Mouse (Mus musculus) midbrain, embryonic 15.5 days (tissue): ENCODE measurements around the gene Olfr417. TPM values are rescaled to one million over a fixed set of nuclear protein-coding genes. Genes with fewer than 3 reads are reported as not detected.
"Not testable (repeated sequence)": the region's sequence is repeated elsewhere in the genome, so short reads cannot be mapped to it uniquely, and the experiment has no call there.

Source experiments
- ATAC-seq: fragments of 200-750 bp; cut with Nextera tagmentation; replicated peaks from 2 replicates; pipeline ENCODE4 v1.8.0; 2017; ENCODE audit warnings: moderate TSS enrichment
- H3K27ac ChIP-seq: fragments of 300-500 bp; sonication (generic); 2 replicates; pipeline ENCODE4 v1.5.1; 2015; ENCODE audit warnings: mild to moderate bottlenecking, inconsistent platforms
- H3K27me3 ChIP-seq: fragments of 300-500 bp; sonication (generic); replicated peaks from 2 replicates; pipeline ENCODE4 v1.6.1; 2015; ENCODE audit warnings: inconsistent platforms
- H3K36me3 ChIP-seq: fragments of 300-500 bp; sonication (generic); replicated peaks from 2 replicates; pipeline ENCODE4 v1.6.1; 2015; ENCODE audit warnings: inconsistent platforms
- H3K4me1 ChIP-seq: fragments of 300-500 bp; sonication (generic); 2 replicates; pipeline ENCODE4 v1.6.1; 2015; ENCODE audit warnings: inconsistent platforms
- H3K4me2 ChIP-seq: fragments of 300-500 bp; sonication (generic); 2 replicates; pipeline ENCODE4 v1.6.1; 2015; ENCODE audit warnings: inconsistent platforms, mild to moderate bottlenecking, moderate library complexity
- H3K4me3 ChIP-seq: fragments of 300-500 bp; sonication (generic); 2 replicates; pipeline ENCODE4 v1.5.1; 2015; ENCODE audit warnings: mild to moderate bottlenecking, inconsistent platforms
- H3K9ac ChIP-seq: fragments of 300-500 bp; sonication (generic); 2 replicates; pipeline ENCODE4 v1.6.1; 2015; ENCODE audit warnings: mild to moderate bottlenecking, inconsistent platforms
- H3K9me3 ChIP-seq: fragments of 300-500 bp; sonication (generic); 2 replicates; pipeline ENCODE4 v1.6.1; 2016; ENCODE audit warnings: inconsistent platforms
- WGBS: fragments of 180-500 bp; shearing (Covaris S2); methylation state at CpG from one replicate; pipeline ENCODE4 v1.1.7; 2015; ENCODE audit warnings: mixed read lengths; 5-methylcytosine and 5-hydroxymethylcytosine counted together
- polyA plus RNA-seq: library from polyadenylated mRNA; unstranded; fragments of >200 nt; fragmentation: Nextera tagmentation; extraction: Ambion mirVana; gene quantifications from 2 replicates; pipeline ENCODE4 v1.2.1, GENCODE M21; 2015

The Olfr417 gene
- not detected in 2 replicates for polyA plus RNA-seq

- H3K4me1 ChIP-seq = no peaks in the 10 kb centered on the region
- no peak within 1 kb of the TSS for H3K9ac ChIP-seq
- WGBS = 65% methylated on average over 2 of the region's 2 CpGs
- H3K27ac ChIP-seq = no peak within 1 kb of the TSS
- ATAC-seq = no peak
- H3K27me3 ChIP-seq = no peaks in the 10 kb centered on the region
- no peak within 1 kb of the TSS for H3K4me2 ChIP-seq
- no peaks in the 10 kb centered on the region for H3K36me3 ChIP-seq
- no peaks in the 10 kb centered on the region for H3K9me3 ChIP-seq
- no peak within 1 kb of the TSS for H3K4me3 ChIP-seq
These were observed at the start of gene Olfr417 for GRCm38 (mm10) chr1:174364882-174365451. Gene Olfr417 (plus strand): TSS chr1:174365122.

GRCm38 (mm10) chr1:174317308-174317707 is 47.6 kb upstream of the Olfr417 start:
- WGBS = 87% methylated on average over 2 of the region's 2 CpGs
- no peaks in the 10 kb centered on the region for H3K36me3 ChIP-seq
- no peak overlapping the region for H3K27ac ChIP-seq
- no peak overlapping the region for H3K4me2 ChIP-seq
- ATAC-seq = no peak
- no peak overlapping the region for H3K9ac ChIP-seq
- no peaks in the 10 kb centered on the region for H3K27me3 ChIP-seq
- H3K9me3 ChIP-seq = no peaks in the 10 kb centered on the region
- no peak overlapping the region for H3K4me3 ChIP-seq
- no peaks in the 10 kb centered on the region for H3K4me1 ChIP-seq

GRCm38 (mm10) chr1:174330218-174330617 is 34.7 kb upstream of the Olfr417 start, which contains the start of gene Mptx1:
Gene Mptx1 (plus strand): TSS chr1:174330518.
- Histone ChIP-seq H3K9ac (no peak within 1 kb of the TSS), H3K9me3 (no peaks in the 10 kb centered on the region), H3K4me2 (no peak within 1 kb of the TSS), H3K4me1 (no peaks in the 10 kb centered on the region), H3K4me3 (no peak within 1 kb of the TSS), H3K27ac (no peak within 1 kb of the TSS), H3K36me3 (no peaks in the 10 kb centered on the region), H3K27me3 (no peaks in the 10 kb centered on the region)
- no peak for ATAC-seq

GRCm38 (mm10) chr1:174353636-174354035 is 11.3 kb upstream of the Olfr417 start:
- H3K9me3 ChIP-seq = not testable (repeated sequence)

GRCm38 (mm10) chr1:174354640-174355039 is 10.3 kb upstream of the Olfr417 start:
- no peak overlapping the region for H3K4me2 ChIP-seq
- H3K27me3 ChIP-seq = no peaks in the 10 kb centered on the region
- WGBS = 83% methylated on average over 5 of the region's 5 CpGs
- H3K9me3 ChIP-seq = no peaks in the 10 kb centered on the region
- H3K27ac ChIP-seq = no peak overlapping the region
- H3K4me1 ChIP-seq = no peaks in the 10 kb centered on the region
- H3K36me3 ChIP-seq = no peaks in the 10 kb centered on the region
- no peak overlapping the region for H3K4me3 ChIP-seq
- no peak for ATAC-seq
- H3K9ac ChIP-seq = no peak overlapping the region

More at GRCm38 (mm10) chr1:174353636-174354035, 11.3 kb upstream of the Olfr417 start:
- H3K4me2 ChIP-seq, H3K36me3 ChIP-seq, ATAC-seq, H3K27ac ChIP-seq, H3K27me3 ChIP-seq, H3K4me1 ChIP-seq, H3K9ac ChIP-seq, H3K4me3 ChIP-seq: not testable (repeated sequence)
- WGBS = 94% methylated on average over 1 of the region's 1 CpGs

GRCm38 (mm10) chr1:174373799-174374198 is 8.9 kb downstream of the Olfr417 start:
- H3K4me2 ChIP-seq = no peak overlapping the region
- no peaks in the 10 kb centered on the region for H3K4me1 ChIP-seq
- no peak overlapping the region for H3K27ac ChIP-seq
- no peaks in the 10 kb centered on the region for H3K27me3 ChIP-seq
- no peaks in the 10 kb centered on the region for H3K9me3 ChIP-seq
- 93% methylated on average over 3 of the region's 3 CpGs for WGBS
- H3K4me3 ChIP-seq = no peak overlapping the region
- ATAC-seq = no peak
- H3K36me3 ChIP-seq = no peaks in the 10 kb centered on the region
- H3K9ac ChIP-seq = no peak overlapping the region

- WGBS = 90% methylated on average over 2 of the region's 2 CpGs
- ATAC-seq = no peak
- no peaks in the 10 kb centered on the region for H3K36me3 ChIP-seq
- no peak within 1 kb of the TSS for H3K4me2 ChIP-seq
- no peaks in the 10 kb centered on the region for H3K4me1 ChIP-seq
- no peak within 1 kb of the TSS for H3K27ac ChIP-seq
- H3K9me3 ChIP-seq = no peaks in the 10 kb centered on the region
- H3K27me3 ChIP-seq = no peaks in the 10 kb centered on the region
- no peak within 1 kb of the TSS for H3K9ac ChIP-seq
- no peak within 1 kb of the TSS for H3K4me3 ChIP-seq
These were observed 25.8 kb downstream of the Olfr417 start, which contains the start of gene Olfr248 for GRCm38 (mm10) chr1:174390746-174391145. Gene Olfr248 (plus strand): TSS chr1:174391046.

GRCm38 (mm10) chr1:174422959-174423358 is 58.0 kb downstream of the Olfr417 start:
- no peak overlapping the region for H3K27ac ChIP-seq
- WGBS = 87% methylated on average over 4 of the region's 4 CpGs
- no peaks in the 10 kb centered on the region for H3K36me3 ChIP-seq
- H3K9me3 ChIP-seq = no peaks in the 10 kb centered on the region
- H3K4me2 ChIP-seq = no peak overlapping the region
- no peak overlapping the region for H3K4me3 ChIP-seq
- no peak for ATAC-seq
- no peak overlapping the region for H3K9ac ChIP-seq
- H3K4me1 ChIP-seq = no peaks in the 10 kb centered on the region
- H3K27me3 ChIP-seq = no peaks in the 10 kb centered on the region

GRCm38 (mm10) chr1:174423764-174424163 is 58.8 kb downstream of the Olfr417 start, which contains the start of gene Olfr414:
Gene Olfr414 (plus strand): TSS chr1:174424064.
- H3K9ac ChIP-seq = no peak within 1 kb of the TSS
- WGBS = 71% methylated on average over 1 of the region's 1 CpGs
- no peak within 1 kb of the TSS for H3K4me2 ChIP-seq
- no peaks in the 10 kb centered on the region for H3K9me3 ChIP-seq
- no peak within 1 kb of the TSS for H3K27ac ChIP-seq
- H3K4me3 ChIP-seq = no peak within 1 kb of the TSS
- H3K27me3 ChIP-seq = no peaks in the 10 kb centered on the region
- ATAC-seq = no peak
- no peaks in the 10 kb centered on the region for H3K4me1 ChIP-seq
- no peaks in the 10 kb centered on the region for H3K36me3 ChIP-seq

Other genes with a start within 250 kb of the Olfr417 start
- not detected in 2 replicates for gene Olfr231, start 244.0 kb upstream of the Olfr417 start, polyA plus RNA-seq
- gene Olfr424, start 233.6 kb upstream of the Olfr417 start, polyA plus RNA-seq = not detected in 2 replicates
- gene Olfr420, start 209.5 kb upstream of the Olfr417 start, polyA plus RNA-seq = not detected in 2 replicates
- 0.13 and 0.18 TPM in 2 replicates for gene Spta1, start 192.3 kb upstream of the Olfr417 start, polyA plus RNA-seq
- not detected in 2 replicates for gene Olfr419, start 113.1 kb upstream of the Olfr417 start, polyA plus RNA-seq
- gene Mptx1, start 34.6 kb upstream of the Olfr417 start, polyA plus RNA-seq = not detected in 2 replicates
- not detected in 2 replicates for gene Olfr248, start 25.9 kb downstream of the Olfr417 start, polyA plus RNA-seq
- not detected in 2 replicates for gene Olfr414, start 58.9 kb downstream of the Olfr417 start, polyA plus RNA-seq
- gene Olfr220, start 77.0 kb downstream of the Olfr417 start, polyA plus RNA-seq = not detected in 2 replicates
- gene Fmn2, start 136.7 kb downstream of the Olfr417 start, polyA plus RNA-seq = 8.5 and 9.0 TPM in 2 replicates